In the genomic region with DNA sequence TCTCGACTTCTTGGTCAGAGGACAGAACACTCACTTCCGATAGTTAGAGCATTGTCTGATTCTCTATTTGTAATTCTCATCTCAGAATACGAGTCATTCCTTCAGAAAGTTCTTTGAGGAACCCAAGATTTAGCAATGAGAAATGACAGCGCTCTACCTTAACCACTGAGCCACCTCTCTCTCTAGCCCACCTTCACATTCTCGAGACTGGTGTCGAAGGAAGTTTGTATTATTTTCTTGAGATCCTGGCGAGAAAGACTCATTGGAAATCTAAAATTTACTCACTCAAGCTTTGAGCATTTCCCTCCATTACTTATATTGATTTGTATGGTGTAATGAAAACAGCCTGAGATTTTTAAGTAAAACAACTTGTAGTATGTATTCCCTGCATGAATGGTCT, we compare ENCODE assay signal across 10 mouse cellular contexts. TPM values are rescaled to one million over a fixed set of nuclear protein-coding genes. Genes with fewer than 3 reads are reported as not detected.
A peak's percentile ranks its signal among the peaks of the same experiment; 100 is the strongest.
DNase-seq lines count a peak whose midpoint lies in the region; ATAC-seq and TF ChIP-seq lines count a peak whose summit lies in the region.
"Had no signal": no experiment of that assay in that cellular context is flagged by ENCODE, and none has a peak within 500 bp of the region (broad histone marks: within the 10 kb centered on the region; RNA-seq: fewer than 3 reads in every experiment).

No protein-coding gene starts in this region.

- dilution Hi-C loops in CH12.LX (cut with MboI; ENCODE audit: extremely low pct_ligation_motif_present, extremely low pct_unique_long_range_greater_than_20kb, low sequenced_read_pairs): no loop called here

- no peak for TF ChIP-seq EP300 in CH12.LX (IDR thresholded peaks at IDR 0.05; ENCODE audit: low read length)

- TF ChIP-seq POLR2A in CH12.LX (IDR thresholded peaks at IDR 0.05; ENCODE audit: low read depth, low read length): no peak

- peak overlapping the region; percentile 68 for H3K9ac ChIP-seq in CH12.LX (ENCODE audit: insufficient read depth, low read depth)
- H3K9ac ChIP-seq in hindbrain, embryonic 12.5 days: no peak overlapping the region
- H3K9ac ChIP-seq in liver, embryonic 16.5 days (ENCODE audit: low read depth, low read length): peak overlapping the region; percentile 80; the same call in 1 of the 2 replicates

- H3K4me2 ChIP-seq in CH12.LX (ENCODE audit: insufficient read depth, low read depth, poor library complexity, severe bottlenecking): peak overlapping the region; percentile 86
- H3K4me2 ChIP-seq in hindbrain, embryonic 12.5 days (replicated peaks): peak overlapping the region; percentile 62
- peak overlapping the region; percentile 79 for H3K4me2 ChIP-seq in liver, embryonic 16.5 days (ENCODE audit: low read depth, low read length)

- H3K27ac ChIP-seq in CH12.LX (ENCODE audit: insufficient read depth, low read depth): no peak overlapping the region
- no peak overlapping the region for H3K27ac ChIP-seq in hindbrain, embryonic 12.5 days
- H3K27ac ChIP-seq in liver, embryonic 16.5 days (ENCODE audit: low read length): no peak overlapping the region

- in situ Hi-C loops in CH12.LX (cut with MboI; ENCODE audit: low pct_ligation_motif_present, low pct_unique_long_range_greater_than_20kb, low sequenced_read_pairs): no loop called here

- TF ChIP-seq RAD21 in CH12.LX (IDR thresholded peaks at IDR 0.05; ENCODE audit: low read depth, low read length): no peak

- peaks cover 0 to 23% of the 10 kb centered on the region in 2 experiments for H3K36me3 ChIP-seq in CH12.LX (replicated peaks in 1 of 2; ENCODE audit: control insufficient read depth in 1 of 2, insufficient read depth in 1 of 2, low read length in 1 of 2)
- peaks cover 12% of the 10 kb centered on the region for H3K36me3 ChIP-seq in hindbrain, embryonic 12.5 days
- H3K36me3 ChIP-seq in liver, embryonic 16.5 days (ENCODE audit: control insufficient read depth, insufficient read depth): peaks cover 8% of the 10 kb centered on the region

- peaks cover 3% of the 10 kb centered on the region for H3K27me3 ChIP-seq in CH12.LX (replicated peaks)
- 0 out of 2 replicates have a peak, but pooled peaks cover 6% of the 10 kb centered on the region for H3K27me3 ChIP-seq in hindbrain, embryonic 12.5 days
- H3K27me3 ChIP-seq in liver, embryonic 16.5 days (ENCODE audit: control insufficient read depth, insufficient read depth, low read depth, low read length): no peaks in the 10 kb centered on the region

- no peak for TF ChIP-seq CTCF in CH12.LX (conservative IDR thresholded peaks at IDR 0.05 in 1 of 2, IDR thresholded peaks at IDR 0.05 in 1 of 2; ENCODE audit: low read depth in 2 of 2, low read length in 2 of 2)

- DNase-seq in A20 (ENCODE audit: low read depth, low spot score) (peak; percentile 69), CH12.LX (ENCODE audit: extremely low read depth) (no peak)
- DNase-seq in cerebellum, postnatal 4 days (ENCODE audit: low spot score in 2 of 2): no peak
- DNase-seq in gastrocnemius, adult 18-20 months (ENCODE audit: low spot score): no peak
- no peak for DNase-seq in frontal cortex, postnatal 36 days (ENCODE audit: low spot score in 2 of 2)
- DNase-seq: cerebellum, adult 11 months; gastrocnemius, postnatal 25 days; thymus, adult 2 months had no signal

- peaks cover 0 to 17% of the 10 kb centered on the region in 2 experiments; a peak in 2 of 4 replicates for H3K4me1 ChIP-seq in CH12.LX (ENCODE audit: control insufficient read depth in 1 of 2, insufficient read depth in 2 of 2)
- peaks cover 14% of the 10 kb centered on the region for H3K4me1 ChIP-seq in hindbrain, embryonic 12.5 days
- H3K4me1 ChIP-seq in liver, embryonic 16.5 days (ENCODE audit: control insufficient read depth, low read depth, low read length): peaks cover 10% of the 10 kb centered on the region

- H3K79me2 ChIP-seq in CH12.LX (replicated peaks; ENCODE audit: control insufficient read depth, extremely low read depth, insufficient read depth, poor library complexity, severe bottlenecking): peaks cover 11% of the 10 kb centered on the region

- peak overlapping the region; percentile 59 to 90 (median 82) for H3K4me3 ChIP-seq in CH12.LX (replicated peaks in 1 of 3; ENCODE audit: low read depth in 2 of 3, low read length in 2 of 3, poor library complexity in 1 of 3)
- no peak overlapping the region for H3K4me3 ChIP-seq in hindbrain, embryonic 12.5 days
- H3K4me3 ChIP-seq in liver, embryonic 16.5 days (ENCODE audit: low read depth, low read length): peak overlapping the region; percentile 93; the same call in 1 of the 2 replicates

- WGBS in hindbrain, embryonic 12.5 days: 90% methylated on average over 7 of the region's 7 CpGs
- WGBS in liver, embryonic 16.5 days (ENCODE audit: insufficient replicate concordance): 82% methylated on average over 7 of the region's 7 CpGs

- ATAC-seq in hindbrain, embryonic 12.5 days (ENCODE audit: low FRiP score): no peak
- ATAC-seq in liver, embryonic 16.5 days (ENCODE audit: low read depth): no peak

- H3K9me3 ChIP-seq in CH12.LX (replicated peaks; ENCODE audit: low read length): no peaks in the 10 kb centered on the region
- H3K9me3 ChIP-seq in hindbrain, embryonic 12.5 days (replicated peaks): no peaks in the 10 kb centered on the region
- no peaks in the 10 kb centered on the region for H3K9me3 ChIP-seq in liver, embryonic 16.5 days (replicated peaks; ENCODE audit: control insufficient read depth, low read length)

TF ChIP-seq in CH12.LX, 34 proteins besides CTCF, POLR2A, EP300 and RAD21:
- TF ChIP-seq MAX (IDR thresholded peaks at IDR 0.05; ENCODE audit: low read length) (0 out of 2 replicates have a peak, but pooled peaks have one; percentile 19), SIN3A (IDR thresholded peaks at IDR 0.05; ENCODE audit: low read length) (peak; percentile 85), ZNF384 (IDR thresholded peaks at IDR 0.05; ENCODE audit: low read depth, low read length) (peak; percentile 41; the same call in 1 of the 2 replicates), CHD1 (IDR thresholded peaks at IDR 0.05; ENCODE audit: low read depth, low read length) (0 out of 2 replicates have a peak, but pooled peaks have one; percentile 63), TBP (conservative IDR thresholded peaks at IDR 0.05; ENCODE audit: low read depth, low read length) (no peak)
TF ChIP-seq in CH12.LX: peak in this region for 4.

RNA-seq across cellular contexts. Expression of a gene that starts 1.5 kb away (rescaled TPM):
- total RNA-seq in CH12.LX (2012; rRNA removed) (5.7 and 6.0 TPM in 2 replicates), CH12.LX (2014; rRNA removed) (8.1 and 8.7 TPM in 2 replicates)
- polyA plus RNA-seq in CH12.LX (2012; ENCODE audit: insufficient read length, low read depth): 12.8 and 13.3 TPM in 2 replicates
- 32.7 and 33.3 TPM in 2 replicates for polyA plus RNA-seq in hindbrain, embryonic 12.5 days (2016; fragmentation: Nextera tagmentation; extraction: Ambion mirVana)
- 6.8 and 6.9 TPM in 2 replicates for polyA plus RNA-seq in liver, embryonic 16.5 days (2015; fragmentation: Nextera tagmentation; extraction: Ambion mirVana)
- 1 to 10 TPM; 8.8 to 9.7 TPM for total RNA-seq in gastrocnemius, adult 18-20 months (2021)
